Mouse (Mus musculus) MEL (cell line): ENCODE results near the gene Gm9837. TPM values are rescaled to one million over a fixed set of nuclear protein-coding genes. Genes with fewer than 3 reads are reported as not detected.

Experiments used
- DNase-seq: peaks from one replicate; pipeline ENCODE4 v3.0.0; 2011; ENCODE audit warnings: low read depth, low spot score
- H3K27ac ChIP-seq: 2 replicates; pipeline ENCODE4 v1.5.1; 2012; ENCODE audit warnings: low read depth, mild to moderate bottlenecking, control low read depth, low read length, moderate library complexity; ENCODE audit not compliant: control insufficient read depth
- H3K27me3 ChIP-seq, 2 experiments: fragments of 150-350 bp in 1 of 2; sonication (generic) in 1 of 2; 2 replicates each; pipeline ENCODE4 v1.6.1; 2012; ENCODE audit warnings: low read length in 2 of 2, mild to moderate bottlenecking in 2 of 2, improper control_type of control experiment in 1 of 2, moderate library complexity in 1 of 2; ENCODE audit not compliant: insufficient read depth in 2 of 2, control insufficient read depth in 1 of 2
- H3K36me3 ChIP-seq, 2 experiments: 2 replicates each; pipeline ENCODE4 v1.6.1; 2012 to 2014; ENCODE audit warnings: low read length in 2 of 2, improper control_type of control experiment in 1 of 2, inconsistent platforms in 1 of 2, mild to moderate bottlenecking in 1 of 2; ENCODE audit not compliant: insufficient read depth in 2 of 2, control insufficient read depth in 1 of 2
- H3K4me1 ChIP-seq, 2 experiments: fragments of 150-350 bp in 1 of 2; sonication (generic) in 1 of 2; 2 replicates each; pipeline ENCODE4 v1.6.1; 2012; ENCODE audit warnings: low read length in 2 of 2, improper control_type of control experiment in 1 of 2, mild to moderate bottlenecking in 1 of 2; ENCODE audit not compliant: insufficient read depth in 2 of 2, control insufficient read depth in 1 of 2
- H3K4me3 ChIP-seq, 2 experiments: fragments of 150-350 bp in 1 of 2; sonication (generic) in 1 of 2; 2 replicates each; pipeline ENCODE4 v1.5.1; 2012; ENCODE audit warnings: low read depth in 2 of 2, low read length in 2 of 2, mild to moderate bottlenecking in 2 of 2, moderate library complexity in 2 of 2, control low read depth in 1 of 2, improper control_type of control experiment in 1 of 2; ENCODE audit not compliant: control insufficient read depth in 1 of 2, insufficient read depth in 1 of 2
- H3K79me2 ChIP-seq: 2 replicates; pipeline ENCODE4 v1.6.1; 2012; ENCODE audit warnings: mild to moderate bottlenecking, low read length, moderate library complexity; ENCODE audit not compliant: control insufficient read depth, poor library complexity, insufficient read depth
- H3K9ac ChIP-seq: 2 replicates; pipeline ENCODE4 v1.6.1; 2012; ENCODE audit warnings: low read depth, mild to moderate bottlenecking, control low read depth, low read length, moderate library complexity; ENCODE audit not compliant: control insufficient read depth, poor library complexity, severe bottlenecking
- H3K9me3 ChIP-seq: fragments of 150-350 bp; sonication (generic); replicated peaks from 2 replicates; pipeline ENCODE4 v1.6.1; 2012; ENCODE audit warnings: mild to moderate bottlenecking, low read length, improper control_type of control experiment, moderate library complexity; ENCODE audit not compliant: insufficient read depth
- CHD1 ChIP-seq: IDR thresholded peaks from 2 replicates; pipeline ENCODE4 v1.6.1; 2012; ENCODE audit warnings: low read depth, mild to moderate bottlenecking, inconsistent platforms, low read length, improper control_type of control experiment
- ETS1 ChIP-seq: IDR thresholded peaks from 2 replicates; pipeline ENCODE4 v1.6.1; 2012; ENCODE audit warnings: low read depth, mild to moderate bottlenecking, inconsistent platforms, low read length, improper control_type of control experiment, moderate library complexity
- GATA1 ChIP-seq: IDR thresholded peaks from 2 replicates; pipeline ENCODE4 v1.6.1; 2011; ENCODE audit warnings: low read depth, low read length, improper control_type of control experiment
- JUND ChIP-seq: IDR thresholded peaks from 2 replicates; pipeline ENCODE4 v1.6.1; 2011; ENCODE audit warnings: low read depth, mild to moderate bottlenecking, improper control_type of control experiment, low read length
- MAX ChIP-seq: IDR thresholded peaks from 2 replicates; pipeline ENCODE4 v1.6.1; 2011; ENCODE audit warnings: low read length, improper control_type of control experiment
- MAZ ChIP-seq: IDR thresholded peaks from 2 replicates; pipeline ENCODE4 v1.6.1; 2012; ENCODE audit warnings: low read depth, mild to moderate bottlenecking, inconsistent platforms, low read length, improper control_type of control experiment
- MEF2A ChIP-seq: IDR thresholded peaks from 2 replicates; pipeline ENCODE4 v1.6.1; 2014; ENCODE audit warnings: low read depth, mild to moderate bottlenecking, inconsistent platforms, low read length, improper control_type of control experiment; ENCODE audit not compliant: poor library complexity, insufficient replicate concordance, severe bottlenecking; ENCODE audit errors: extremely low read depth
- NELFE ChIP-seq: IDR thresholded peaks from 2 replicates; pipeline ENCODE4 v1.6.1; 2011; ENCODE audit warnings: low read depth, low read length, improper control_type of control experiment
- SMC3 ChIP-seq: IDR thresholded peaks from 2 replicates; pipeline ENCODE4 v1.6.1; 2011; ENCODE audit warnings: low read depth, low read length, improper control_type of control experiment
- TAL1 ChIP-seq: IDR thresholded peaks from 2 replicates; pipeline ENCODE4 v1.6.1; 2012; ENCODE audit warnings: mild to moderate bottlenecking, inconsistent platforms, low read length, moderate library complexity, mixed read lengths
- TBP ChIP-seq: IDR thresholded peaks from 2 replicates; pipeline ENCODE4 v1.8.0; 2011; ENCODE audit warnings: low read depth, low read length, improper control_type of control experiment
- UBTF ChIP-seq: IDR thresholded peaks from 2 replicates; pipeline ENCODE4 v1.6.1; 2012; ENCODE audit warnings: low read depth, mild to moderate bottlenecking, inconsistent platforms, low read length, improper control_type of control experiment, moderate library complexity, borderline replicate concordance; ENCODE audit not compliant: insufficient read depth
- ZC3H11A ChIP-seq: IDR thresholded peaks from 2 replicates; pipeline ENCODE4 v1.6.1; 2012; ENCODE audit warnings: low read depth, mild to moderate bottlenecking, inconsistent platforms, low read length, improper control_type of control experiment
- ZKSCAN1 ChIP-seq: IDR thresholded peaks from 2 replicates; pipeline ENCODE4 v1.6.1; 2012; ENCODE audit warnings: low read depth, mild to moderate bottlenecking, inconsistent platforms, low read length, improper control_type of control experiment, moderate library complexity
- polyA plus RNA-seq, 2 experiments: library from polyadenylated mRNA; stranded (reverse) in 1 of 2; unstranded in 1 of 2; fragments of >175 nt in 1 of 2; fragments of >200 nt in 1 of 2; gene quantifications; 2 replicates each; pipeline versions ENCODE4 v1.2.1 to v1.2.4; 2012; ENCODE audit warnings: low replicate concordance in 2 of 2, low read depth in 1 of 2; ENCODE audit not compliant: insufficient read length in 2 of 2, insufficient read depth in 1 of 2, missing spikeins in 1 of 2
- total RNA-seq: library from RNA; depleted of rRNA; stranded (reverse); fragments of 300-350 nt; gene quantifications from 2 replicates; pipeline ENCODE4 v1.2.3, GENCODE M21; 2012

Gene Gm9837
- total and polyA plus RNA-seq, 3 experiments = not detected

- no peak for TF ChIP-seq SMC3
- TF ChIP-seq ETS1 = peak; percentile 90
- TF ChIP-seq UBTF = 0 out of 2 replicates have a peak, but pooled peaks have one; percentile 30
- no peak for TF ChIP-seq ZC3H11A
- no peak for TF ChIP-seq MAX
- TF ChIP-seq MEF2A = no peak
- TF ChIP-seq NELFE = no peak
- no peak for TF ChIP-seq ZKSCAN1
- no peak for TF ChIP-seq CHD1
- TF ChIP-seq MAZ = no peak
- no peak; the same call in 1 of the 2 replicates for TF ChIP-seq JUND
These were observed 10.9 kb upstream of the Gm9837 start (continued) for GRCm38 (mm10) chr11:53481088-53481730.

GRCm38 (mm10) chr11:53479783-53480301 is 9.6 kb upstream of the Gm9837 start, which contains the start of the genes Gm9945 and Sowaha:
TSS of gene Gm9945 (plus strand) at chr11:53480166.
TSS of gene Sowaha (minus strand) at chr11:53480274.
- peaks cover 4% of the 10 kb centered on the region in 2 experiments for H3K27me3 ChIP-seq
- DNase-seq = no peak
- H3K4me1 ChIP-seq = peaks cover 22 to 30% of the 10 kb centered on the region in 2 experiments
- H3K27ac ChIP-seq = peak within 1 kb of the TSS; percentile 95
- H3K79me2 ChIP-seq = no peaks in the 10 kb centered on the region
- no peak for TF ChIP-seq TAL1
- TF ChIP-seq, all 39 proteins: peak for 0
- Histone ChIP-seq H3K9me3 (no peaks in the 10 kb centered on the region), H3K9ac (peak within 1 kb of the TSS; percentile 49), H3K4me3 (no peak within 1 kb of the TSS), H3K36me3 (peaks cover 0 to 35% of the 10 kb centered on the region in 2 experiments; a peak in 2 of 4 replicates)

DNA sequence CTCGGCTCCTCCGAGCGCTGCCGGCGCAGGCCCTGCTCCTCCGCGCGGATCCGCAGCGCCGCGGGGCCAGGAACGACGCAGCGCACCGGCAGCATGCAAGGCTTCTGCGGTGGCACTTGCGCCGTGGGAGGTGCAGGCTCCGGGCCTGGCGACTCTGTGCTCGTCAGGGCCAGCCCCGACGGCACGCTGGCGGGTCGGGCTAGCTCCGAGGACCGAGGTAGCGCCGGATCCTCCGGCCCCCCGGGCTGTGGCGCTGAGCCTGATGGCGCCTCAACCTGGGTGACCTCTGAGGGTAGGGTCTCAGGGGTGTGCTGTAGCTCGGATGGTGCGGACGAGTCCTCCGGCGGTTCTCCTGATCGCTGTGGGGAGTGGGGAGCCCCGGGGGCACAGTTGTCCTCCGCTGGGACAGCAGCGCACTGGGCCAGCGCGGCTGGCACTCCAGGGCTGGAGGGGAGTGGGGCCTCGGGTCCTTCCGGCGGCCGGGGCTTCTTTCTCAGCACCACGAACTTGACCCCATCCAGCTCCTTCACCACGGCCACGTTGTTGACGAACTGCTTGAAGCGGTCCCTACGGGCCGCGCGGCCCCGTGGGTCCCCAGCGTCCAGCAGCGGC is 9.0 kb upstream of the Gm9837 start:
- H3K4me1 ChIP-seq = peaks cover 22 to 30% of the 10 kb centered on the region in 2 experiments
- H3K79me2 ChIP-seq = no peaks in the 10 kb centered on the region
- peaks cover 0 to 34% of the 10 kb centered on the region in 2 experiments; a peak in 2 of 4 replicates for H3K36me3 ChIP-seq
- TF ChIP-seq NELFE (no peak), GATA1 (no peak), TBP (no peak), ETS1 (no peak), CHD1 (no peak)
- H3K4me3 ChIP-seq = no peak overlapping the region
- peaks cover 4% of the 10 kb centered on the region in 2 experiments for H3K27me3 ChIP-seq
- no peak overlapping the region for H3K9ac ChIP-seq
- H3K9me3 ChIP-seq = no peaks in the 10 kb centered on the region
- no peak overlapping the region for H3K27ac ChIP-seq
- no peak for DNase-seq
